Mouse (Mus musculus): Measurements from ENCODE around the gene Pde8b. TPM values are rescaled to one million over a fixed set of nuclear protein-coding genes. Genes with fewer than 3 reads are reported as not detected.

Gene Pde8b
- total RNA-seq, 2 experiments from 2014 or later: 56.3 to 59.2 TPM

GRCm38 (mm10) chr13:95086033-95086432, 164.1 kb downstream of the Pde8b start:
- no peak for DNase-seq (ENCODE audit: low spot score in 2 of 2)

- no peak for DNase-seq (ENCODE audit: low spot score in 2 of 2)
Observed at GRCm38 (mm10) chr13:95082611-95083010, 167.5 kb downstream of the Pde8b start.

- no peak for DNase-seq (ENCODE audit: low spot score in 2 of 2)
Observed at GRCm38 (mm10) chr13:95081082-95081481, 169.1 kb downstream of the Pde8b start.

- DNase-seq (ENCODE audit: low spot score in 2 of 2): no peak
Observed at GRCm38 (mm10) chr13:95078492-95078891, 171.6 kb downstream of the Pde8b start.

GRCm38 (mm10) chr13:95077688-95078087, 172.4 kb downstream of the Pde8b start:
- DNase-seq (ENCODE audit: low spot score in 2 of 2): no peak

GRCm38 (mm10) chr13:95076142-95076541, 174.0 kb downstream of the Pde8b start:
- DNase-seq (ENCODE audit: low spot score in 2 of 2): no peak

- DNase-seq (ENCODE audit: low spot score in 2 of 2): no peak
Observed at GRCm38 (mm10) chr13:95073445-95074172, 176.5 kb downstream of the Pde8b start.

- no peak for DNase-seq (ENCODE audit: low spot score in 2 of 2)
Observed at GRCm38 (mm10) chr13:95070268-95070667, 179.9 kb downstream of the Pde8b start.

- peak in 1 of 2 experiments; percentile 44 for DNase-seq (ENCODE audit: low spot score in 2 of 2)
Observed at GRCm38 (mm10) chr13:95067854-95068253, 182.3 kb downstream of the Pde8b start.

GRCm38 (mm10) chr13:95063390-95064017, 186.6 kb downstream of the Pde8b start:
- no peak for DNase-seq (ENCODE audit: low spot score in 2 of 2)

- DNase-seq (ENCODE audit: low spot score in 2 of 2): no peak
Observed at GRCm38 (mm10) chr13:95058885-95059284, 191.3 kb downstream of the Pde8b start.

GRCm38 (mm10) chr13:95056501-95057280, 193.4 kb downstream of the Pde8b start:
- DNase-seq (ENCODE audit: low spot score in 2 of 2): no peak

- DNase-seq (ENCODE audit: low spot score in 2 of 2): no peak
Observed at GRCm38 (mm10) chr13:95055742-95056388, 194.3 kb downstream of the Pde8b start.

- DNase-seq (ENCODE audit: low spot score in 2 of 2): no peak
Observed at GRCm38 (mm10) chr13:95052421-95052820, 197.7 kb downstream of the Pde8b start.

- DNase-seq (ENCODE audit: low spot score in 2 of 2): no peak
Observed at GRCm38 (mm10) chr13:95050398-95050797, 199.7 kb downstream of the Pde8b start.

GRCm38 (mm10) chr13:95044108-95044507, 206.0 kb downstream of the Pde8b start:
- no peak for DNase-seq (ENCODE audit: low spot score in 2 of 2)

GRCm38 (mm10) chr13:95040140-95040738, 209.9 kb downstream of the Pde8b start:
- DNase-seq (ENCODE audit: low spot score in 2 of 2): no peak

- no peak for DNase-seq (ENCODE audit: low spot score in 2 of 2)
Observed at GRCm38 (mm10) chr13:95038200-95038599, 211.9 kb downstream of the Pde8b start.

GRCm38 (mm10) chr13:95034715-95035114, 215.4 kb downstream of the Pde8b start:
- DNase-seq (ENCODE audit: low spot score in 2 of 2): no peak

GRCm38 (mm10) chr13:95034094-95034493, 216.0 kb downstream of the Pde8b start:
- DNase-seq (ENCODE audit: low spot score in 2 of 2): no peak

- DNase-seq (ENCODE audit: low spot score in 2 of 2): no peak
Observed at GRCm38 (mm10) chr13:95032973-95033372, 217.2 kb downstream of the Pde8b start.
